Comparison of ENCODE assay signal across 41 mouse cellular contexts in genomic region chr14:60295531-60295930, GRCm38 (mm10). TPM values are rescaled to one million over a fixed set of nuclear protein-coding genes. Genes with fewer than 3 reads are reported as not detected.
"Had no signal": no experiment of that assay in that cellular context is flagged by ENCODE, and none has a peak within 500 bp of the region (broad histone marks: within the 10 kb centered on the region; RNA-seq: fewer than 3 reads in every experiment).

No protein-coding gene starts in this region.

- ATAC-seq: hindbrain, embryonic 16.5 days; hindbrain, postnatal 0 days; inflammation-experienced regulatory T-cells, adult 6 months; intestine, embryonic 15.5 days; intestine, embryonic 16.5 days; intestine, postnatal 0 days had no signal

- H3K4me3 ChIP-seq: heart, adult 2 months; heart, embryonic 10.5 days; heart, embryonic 12.5 days; heart, embryonic 13.5 days; heart, embryonic 15.5 days; hindbrain, embryonic 10.5 days; hindbrain, embryonic 12.5 days; hindbrain, embryonic 13.5 days; hindbrain, embryonic 15.5 days; intestine, embryonic 15.5 days; kidney, embryonic 15.5 days; layer of hippocampus, adult 2 months had no signal

- H3K4me1 ChIP-seq: heart, embryonic 10.5 days; heart, embryonic 12.5 days; heart, embryonic 13.5 days; heart, embryonic 15.5 days; hindbrain, embryonic 10.5 days; hindbrain, embryonic 12.5 days; hindbrain, embryonic 13.5 days; hindbrain, embryonic 15.5 days; intestine, embryonic 15.5 days; kidney, embryonic 15.5 days had no signal

- DNase-seq: heart, adult 2 months; heart, postnatal 10 days; heart, postnatal 14 days; heart, postnatal 36 days; heart, postnatal 4 days; kidney, adult 11 months; kidney, adult 18-20 months; kidney, adult 2 months; kidney, adult 8-10 months; kidney, adult 9 months; kidney, postnatal 10 days; kidney, postnatal 14 days; kidney, postnatal 25 days; kidney, postnatal 36 days; kidney, postnatal 4 days; layer of hippocampus, adult 9-11 months had no signal

- H3K27me3 ChIP-seq: heart, embryonic 12.5 days; heart, embryonic 13.5 days; heart, embryonic 15.5 days; hindbrain, embryonic 12.5 days; hindbrain, embryonic 13.5 days; hindbrain, embryonic 15.5 days; intestine, embryonic 15.5 days; kidney, embryonic 15.5 days had no signal

- H3K4me2 ChIP-seq: heart, embryonic 11.5 days; heart, embryonic 12.5 days; heart, embryonic 13.5 days; heart, embryonic 15.5 days; hindbrain, embryonic 12.5 days; hindbrain, embryonic 13.5 days; hindbrain, embryonic 14.5 days; hindbrain, embryonic 15.5 days; intestine, embryonic 15.5 days; kidney, embryonic 15.5 days had no signal

- H3K9ac ChIP-seq: heart, embryonic 12.5 days; heart, embryonic 13.5 days; heart, embryonic 15.5 days; hindbrain, embryonic 12.5 days; hindbrain, embryonic 13.5 days; hindbrain, embryonic 14.5 days; hindbrain, embryonic 15.5 days; intestine, embryonic 15.5 days; kidney, embryonic 15.5 days had no signal

- H3K9me3 ChIP-seq: heart, embryonic 10.5 days; heart, embryonic 12.5 days; heart, embryonic 13.5 days; heart, embryonic 15.5 days; hindbrain, embryonic 10.5 days; hindbrain, embryonic 12.5 days; hindbrain, embryonic 13.5 days; hindbrain, embryonic 15.5 days; intestine, embryonic 15.5 days; kidney, embryonic 15.5 days had no signal

- H3K27ac ChIP-seq: heart, adult 2 months; heart, embryonic 10.5 days; heart, embryonic 13.5 days; heart, embryonic 15.5 days; hindbrain, embryonic 10.5 days; hindbrain, embryonic 12.5 days; hindbrain, embryonic 13.5 days; hindbrain, embryonic 14.5 days; hindbrain, embryonic 15.5 days; hindbrain, postnatal 0 days; intestine, embryonic 15.5 days; kidney, embryonic 15.5 days; kidney, postnatal 0 days; layer of hippocampus, adult 2 months had no signal

RNA-seq across cellular contexts. Expression of gene Nupl1, which starts 44.3 kb away (rescaled TPM):
- polyA plus RNA-seq: heart, adult 2 months; heart, embryonic 10.5 days; heart, embryonic 11.5 days; heart, embryonic 12.5 days; heart, embryonic 13.5 days; heart, embryonic 14.5 days; heart, embryonic 15.5 days; heart, embryonic 16.5 days; hindbrain, embryonic 11.5 days; inflammation-experienced regulatory T-cells, adult 6 months; intestine, postnatal 0 days; kidney, embryonic 14.5 days; kidney, embryonic 15.5 days; kidney, embryonic 16.5 days; kidney, postnatal 0 days; large intestine, adult 2 months had no signal
